Mouse (Mus musculus) spleen, adult 10 weeks (tissue): ENCODE measurements around the gene Sugt1. TPM values are rescaled to one million over a fixed set of nuclear protein-coding genes. Genes with fewer than 3 reads are reported as not detected.

Source experiments
- polyA plus RNA-seq: library from polyadenylated mRNA; stranded (reverse); fragments of 350-450 nt; fragmentation: Illumina TruSeq; extraction: RNeasy Lipid Tissue Mini Kit (QIAGEN cat#74804); gene quantifications from one replicate; pipeline ENCODE4 v1.2.3, GENCODE M21; 2015; ENCODE audit warnings: low replicate concordance; ENCODE audit not compliant: insufficient read depth

Sugt1 gene
- polyA plus RNA-seq = 150 TPM

GRCm38 (mm10) chr14:79587139-79587851, at the start of gene Sugt1:
Sugt1 (plus strand) TSS chr14:79587691.

GRCm38 (mm10) chr14:79662001-79662400, 74.5 kb downstream of the Sugt1 start, which contains the start of gene Cnmd:
Cnmd (minus strand) TSS chr14:79662170.

Other genes with a start within 250 kb of the Sugt1 start
- gene Naa16, start 196.9 kb upstream of the Sugt1 start, polyA plus RNA-seq = 50.5 TPM
- gene Mtrf1, start 189.9 kb upstream of the Sugt1 start, polyA plus RNA-seq = 6.1 TPM
- 18.1 TPM for gene Kbtbd7, start 161.2 kb upstream of the Sugt1 start, polyA plus RNA-seq
- gene Kbtbd6, start 135.9 kb upstream of the Sugt1 start, polyA plus RNA-seq = 1.0 TPM
- 162 TPM for gene Elf1, start 106.5 kb upstream of the Sugt1 start, polyA plus RNA-seq
- gene Wbp4, start 106.2 kb upstream of the Sugt1 start, polyA plus RNA-seq = 46.4 TPM
- not detected for gene Cnmd, start 74.5 kb downstream of the Sugt1 start, polyA plus RNA-seq
- gene Pcdh8, start 183.6 kb downstream of the Sugt1 start, polyA plus RNA-seq = not detected